Comparison of ENCODE assay signal across 25 mouse cellular contexts in the genomic region with DNA sequence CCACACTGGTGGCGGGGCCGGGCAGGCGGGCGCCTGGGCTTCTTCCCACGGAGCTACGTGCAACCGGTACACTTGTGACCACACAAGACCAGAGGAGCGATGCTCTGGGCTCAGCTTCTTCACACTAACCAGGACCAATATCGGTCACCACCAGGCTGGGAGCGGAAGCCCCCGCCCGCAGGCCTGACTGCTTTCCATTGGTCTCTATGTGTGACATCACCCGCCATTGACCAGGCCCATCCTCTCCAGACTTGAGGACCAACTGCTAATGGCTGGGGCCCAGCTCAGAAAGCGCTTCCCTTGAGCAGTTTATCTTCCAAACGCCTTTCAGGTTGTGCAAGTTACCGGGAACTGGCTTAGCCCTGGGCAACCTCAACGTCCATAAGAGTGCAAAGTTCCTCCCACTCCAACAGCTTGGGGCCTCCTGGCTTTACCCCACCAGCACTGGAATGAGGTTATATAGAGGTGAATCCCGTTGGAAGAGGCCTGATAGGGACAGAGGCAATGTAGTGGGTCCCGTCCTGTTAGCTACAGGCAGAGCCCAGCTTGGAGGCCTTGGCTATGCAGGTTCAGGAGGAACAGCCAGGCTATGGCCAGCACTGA. TPM values are rescaled to one million over a fixed set of nuclear protein-coding genes. Genes with fewer than 3 reads are reported as not detected.
DNase-seq lines count a peak whose midpoint lies in the region; ATAC-seq and TF ChIP-seq lines count a peak whose summit lies in the region.
"Had no signal": no experiment of that assay in that cellular context is flagged by ENCODE, and none has a peak within 500 bp of the region (broad histone marks: within the 10 kb centered on the region; RNA-seq: fewer than 3 reads in every experiment).

No protein-coding gene starts in this region.

- dilution Hi-C loops in CH12.LX (cut with MboI; ENCODE audit: extremely low pct_ligation_motif_present, extremely low pct_unique_long_range_greater_than_20kb, low sequenced_read_pairs), result no loop called here

- no peak for TF ChIP-seq RAD21 in CH12.LX (IDR thresholded peaks at IDR 0.05; ENCODE audit: low read depth, low read length)

- no peak overlapping the region for H3K4me2 ChIP-seq in CH12.LX (ENCODE audit: insufficient read depth, low read depth, poor library complexity, severe bottlenecking)
- peak overlapping the region; percentile 19; the same call in 1 of the 2 replicates for H3K4me2 ChIP-seq in intestine, embryonic 16.5 days (ENCODE audit: low read depth, low read length)
- no peak overlapping the region for H3K4me2 ChIP-seq in forebrain, embryonic 14.5 days (ENCODE audit: low read length)
- H3K4me2 ChIP-seq: forebrain, embryonic 12.5 days; hindbrain, embryonic 14.5 days; liver, embryonic 12.5 days had no signal

- WGBS in heart, embryonic 10.5 days, result 39% methylated on average over 19 of the region's 19 CpGs
- 47% methylated on average over 19 of the region's 19 CpGs for WGBS in intestine, embryonic 16.5 days
- 74% methylated on average over 19 of the region's 19 CpGs for WGBS in forebrain, embryonic 14.5 days

- no peak for TF ChIP-seq EP300 in CH12.LX (IDR thresholded peaks at IDR 0.05; ENCODE audit: low read length)

- H3K9ac ChIP-seq in CH12.LX (ENCODE audit: insufficient read depth, low read depth), result no peak overlapping the region
- peak overlapping the region; percentile 47 for H3K9ac ChIP-seq in intestine, embryonic 16.5 days (ENCODE audit: low read depth, low read length)
- H3K9ac ChIP-seq in forebrain, embryonic 14.5 days (ENCODE audit: low read length), result no peak overlapping the region
- H3K9ac ChIP-seq: forebrain, embryonic 12.5 days; hindbrain, embryonic 14.5 days; liver, embryonic 12.5 days had no signal

- TF ChIP-seq CTCF in CH12.LX (conservative IDR thresholded peaks at IDR 0.05 in 1 of 2, IDR thresholded peaks at IDR 0.05 in 1 of 2; ENCODE audit: low read depth in 2 of 2, low read length in 2 of 2), result no peak

- in situ Hi-C loops in CH12.LX (cut with MboI; ENCODE audit: low pct_ligation_motif_present, low pct_unique_long_range_greater_than_20kb, low sequenced_read_pairs), result no loop called here

- peak; percentile 66 for ATAC-seq in intestine, embryonic 16.5 days
- no peak for ATAC-seq in forebrain, embryonic 14.5 days
- ATAC-seq: activated CD4-positive, CD25-positive, alpha-beta regulatory T cell, adult 4 months; liver, embryonic 12.5 days; midbrain, embryonic 16.5 days had no signal

- TF ChIP-seq POLR2A in CH12.LX (IDR thresholded peaks at IDR 0.05; ENCODE audit: low read depth, low read length), result no peak

- no peaks in the 10 kb centered on the region for H3K36me3 ChIP-seq in heart, embryonic 10.5 days
- H3K36me3 ChIP-seq in CH12.LX (replicated peaks in 1 of 2; ENCODE audit: control insufficient read depth in 1 of 2, insufficient read depth in 1 of 2, low read length in 1 of 2), result peaks cover 67 to 73% of the 10 kb centered on the region in 2 experiments
- H3K36me3 ChIP-seq in intestine, embryonic 16.5 days (ENCODE audit: control insufficient read depth, insufficient read depth, low read length), result no peaks in the 10 kb centered on the region
- H3K36me3 ChIP-seq in forebrain, embryonic 14.5 days (ENCODE audit: control insufficient read depth, insufficient read depth, low read length), result no peaks in the 10 kb centered on the region
- H3K36me3 ChIP-seq: embryonic facial prominence, embryonic 10.5 days; forebrain, embryonic 12.5 days; liver, embryonic 12.5 days had no signal

- peaks cover 15% of the 10 kb centered on the region for H3K79me2 ChIP-seq in CH12.LX (replicated peaks; ENCODE audit: control insufficient read depth, extremely low read depth, insufficient read depth, poor library complexity, severe bottlenecking)

- H3K4me3 ChIP-seq in heart, embryonic 10.5 days, result peak overlapping the region; percentile 4; the same call in 1 of the 2 replicates
- H3K4me3 ChIP-seq in CH12.LX (replicated peaks in 1 of 3; ENCODE audit: low read depth in 2 of 3, low read length in 2 of 3, poor library complexity in 1 of 3), result no peak overlapping the region
- peak overlapping the region; percentile 0; the same call in 1 of the 2 replicates for H3K4me3 ChIP-seq in intestine, embryonic 16.5 days (ENCODE audit: low read length)
- no peak overlapping the region for H3K4me3 ChIP-seq in forebrain, embryonic 14.5 days (ENCODE audit: low read depth, low read length)
- H3K4me3 ChIP-seq: embryonic facial prominence, embryonic 10.5 days; forebrain, embryonic 12.5 days; left cerebral cortex, adult 2 months; liver, embryonic 12.5 days had no signal

- H3K4me1 ChIP-seq in heart, embryonic 10.5 days, result peaks cover 43% of the 10 kb centered on the region
- H3K4me1 ChIP-seq in CH12.LX (ENCODE audit: control insufficient read depth in 1 of 2, insufficient read depth in 2 of 2), result peaks cover 61 to 99% of the 10 kb centered on the region in 2 experiments
- H3K4me1 ChIP-seq in intestine, embryonic 16.5 days (ENCODE audit: control insufficient read depth, insufficient read depth, low read length), result peaks cover 52% of the 10 kb centered on the region
- H3K4me1 ChIP-seq in forebrain, embryonic 14.5 days (ENCODE audit: control insufficient read depth, insufficient read depth, low read length), result no peaks in the 10 kb centered on the region

- peaks cover 62% of the 10 kb centered on the region for H3K27me3 ChIP-seq in heart, embryonic 10.5 days (ENCODE audit: insufficient read depth, poor library complexity, severe bottlenecking)
- no peaks in the 10 kb centered on the region for H3K27me3 ChIP-seq in CH12.LX (replicated peaks)
- H3K27me3 ChIP-seq in intestine, embryonic 16.5 days (replicated peaks; ENCODE audit: control insufficient read depth, insufficient read depth, low read length), result no peaks in the 10 kb centered on the region
- no peaks in the 10 kb centered on the region for H3K27me3 ChIP-seq in forebrain, embryonic 14.5 days (replicated peaks; ENCODE audit: control insufficient read depth, insufficient read depth, low read length)

- DNase-seq in heart, embryonic 10.5 days (ENCODE audit: low spot score), result no peak
- no peak for DNase-seq in heart, adult 8-10 months (ENCODE audit: low spot score)
- DNase-seq in CH12.LX (ENCODE audit: extremely low read depth), result no peak
- DNase-seq in R1 (ENCODE audit: low read depth, low spot score), result peak; percentile 31
- no peak for DNase-seq in right cerebral cortex, postnatal 10 days (ENCODE audit: low spot score in 2 of 2)
- no peak for DNase-seq in frontal cortex, postnatal 10 days (ENCODE audit: low spot score in 2 of 2)
- DNase-seq in forebrain, embryonic 14.5 days (ENCODE audit: low spot score), result no peak
- DNase-seq: adrenal gland, postnatal 10 days; cerebellum, postnatal 14 days; gastrocnemius, postnatal 25 days; heart, postnatal 10 days; kidney, adult 9 months; kidney, postnatal 36 days; lung, adult 2 months; lung, postnatal 4 days; retina, postnatal 1 day; thymus, adult 18-20 months had no signal

- peak overlapping the region; percentile 32; the same call in 1 of the 2 replicates for H3K27ac ChIP-seq in heart, embryonic 10.5 days
- peak overlapping the region; percentile 38 for H3K27ac ChIP-seq in CH12.LX (ENCODE audit: insufficient read depth, low read depth)
- H3K27ac ChIP-seq in intestine, embryonic 16.5 days (ENCODE audit: low read length), result peak overlapping the region; percentile 79
- H3K27ac ChIP-seq in forebrain, embryonic 14.5 days (ENCODE audit: low read depth, low read length), result no peak overlapping the region
- H3K27ac ChIP-seq: embryonic facial prominence, embryonic 10.5 days; forebrain, embryonic 12.5 days; hindbrain, embryonic 14.5 days; left cerebral cortex, adult 2 months; liver, embryonic 12.5 days had no signal

- H3K9me3 ChIP-seq in heart, embryonic 10.5 days, result no peaks in the 10 kb centered on the region
- no peaks in the 10 kb centered on the region for H3K9me3 ChIP-seq in CH12.LX (replicated peaks; ENCODE audit: low read length)
- no peaks in the 10 kb centered on the region for H3K9me3 ChIP-seq in intestine, embryonic 16.5 days (ENCODE audit: control insufficient read depth, low read length)
- no peaks in the 10 kb centered on the region for H3K9me3 ChIP-seq in forebrain, embryonic 14.5 days (replicated peaks; ENCODE audit: control insufficient read depth, low read length)
- H3K9me3 ChIP-seq: embryonic facial prominence, embryonic 10.5 days; forebrain, embryonic 12.5 days; liver, embryonic 12.5 days had no signal

TF ChIP-seq in CH12.LX, 34 proteins besides CTCF, POLR2A, EP300 and RAD21:
- no peak for TF ChIP-seq SIN3A (IDR thresholded peaks at IDR 0.05; ENCODE audit: low read length)
- 0 out of 2 replicates have a peak, but pooled peaks have one; percentile 19 for TF ChIP-seq POLR2AphosphoS2 (IDR thresholded peaks at IDR 0.05; ENCODE audit: low read depth, low read length)
- no peak for TF ChIP-seq ZMIZ1 (IDR thresholded peaks at IDR 0.05; ENCODE audit: low read depth, low read length)
- TF ChIP-seq HCFC1 (IDR thresholded peaks at IDR 0.05; ENCODE audit: low read depth, low read length), result no peak

RNA-seq across cellular contexts. Expression of a gene that starts 12.0 kb away (rescaled TPM):
- polyA plus RNA-seq in heart, embryonic 10.5 days (2016; fragmentation: Nextera tagmentation; extraction: Ambion mirVana), result 3.2 and 3.3 TPM in 2 replicates
- total RNA-seq in heart, adult 8-10 months (2022), result under 1 TPM; 0.19 to 0.41 (median 0.28) TPM
- total RNA-seq in CH12.LX (2012; rRNA removed) (50.4 and 63.7 TPM in 2 replicates), CH12.LX (2014; rRNA removed) (17.2 and 19.2 TPM in 2 replicates)
- polyA plus RNA-seq in CH12.LX (2012; ENCODE audit: insufficient read length, low read depth), result 17.8 and 19.1 TPM in 2 replicates
- 9.6 and 12.9 TPM in 2 replicates for polyA plus RNA-seq in intestine, embryonic 16.5 days (2015; fragmentation: Nextera tagmentation; extraction: Ambion mirVana)
- 0.19 and 0.25 TPM in 2 replicates for polyA plus RNA-seq in forebrain, embryonic 14.5 days (2014; fragmentation: Nextera tagmentation; extraction: Ambion mirVana)

RNA-seq across cellular contexts. Expression of a gene that starts 18.8 kb away (rescaled TPM):
- 10.2 and 11.8 TPM in 2 replicates for polyA plus RNA-seq in heart, embryonic 10.5 days (2016; fragmentation: Nextera tagmentation; extraction: Ambion mirVana)
- 10 to 100 TPM in 3 of 4 experiments, 1 to 10 TPM in 1; 8.5 to 12.2 (median 11.5) TPM for total RNA-seq in heart, adult 8-10 months (2022)
- total RNA-seq in CH12.LX (2012; rRNA removed), result 379 and 412 TPM in 2 replicates
- total RNA-seq in CH12.LX (2014; rRNA removed), result 264 and 274 TPM in 2 replicates
- 280 and 294 TPM in 2 replicates for polyA plus RNA-seq in CH12.LX (2012; ENCODE audit: insufficient read length, low read depth)
- 7.2 and 8.6 TPM in 2 replicates for polyA plus RNA-seq in intestine, embryonic 16.5 days (2015; fragmentation: Nextera tagmentation; extraction: Ambion mirVana)
- polyA plus RNA-seq in forebrain, embryonic 14.5 days (2014; fragmentation: Nextera tagmentation; extraction: Ambion mirVana), result 5.6 and 7.7 TPM in 2 replicates

RNA-seq across cellular contexts. Expression of a gene that starts 48.7 kb away (rescaled TPM):
- 0.07 TPM in 1 of 2 replicates, not detected in the other for polyA plus RNA-seq in heart, embryonic 10.5 days (2016; fragmentation: Nextera tagmentation; extraction: Ambion mirVana)
- total RNA-seq in heart, adult 8-10 months (2022), result not detected
- total RNA-seq in CH12.LX (2012; rRNA removed) (0.55 and 1.4 TPM in 2 replicates), CH12.LX (2014; rRNA removed) (0.61 and 0.70 TPM in 2 replicates)
- 1.3 and 1.6 TPM in 2 replicates for polyA plus RNA-seq in CH12.LX (2012; ENCODE audit: insufficient read length, low read depth)
- polyA plus RNA-seq in intestine, embryonic 16.5 days (2015; fragmentation: Nextera tagmentation; extraction: Ambion mirVana), result 0.07 and 0.11 TPM in 2 replicates
- polyA plus RNA-seq in forebrain, embryonic 14.5 days (2014; fragmentation: Nextera tagmentation; extraction: Ambion mirVana), result not detected in 2 replicates
- total RNA-seq: gastrocnemius, postnatal 25 days; heart, postnatal 10 days; left cerebral cortex, adult 2 months had no signal
- polyA plus RNA-seq: activated CD4-positive, CD25-positive, alpha-beta regulatory T cell, adult 4 months; embryonic facial prominence, embryonic 10.5 days; forebrain, embryonic 12.5 days; hindbrain, embryonic 14.5 days; liver, embryonic 12.5 days; lung, adult 2 months; midbrain, embryonic 16.5 days had no signal

Comparison
In these comparisons a context has a peak if more than half of its experiments do, and no peak if none do; other contexts are left out.
1. H3K4me3 ChIP-seq: peak in heart, embryonic 10.5 days (single experiment) and intestine, embryonic 16.5 days (single experiment); none in CH12.LX (0 of 3) and forebrain, embryonic 14.5 days (single experiment).
2. RNA of a gene that starts 18.8 kb away (polyA plus RNA-seq): 280 to 294 TPM in CH12.LX; 10.2 to 11.8 TPM in heart, embryonic 10.5 days, 7.2 to 8.6 TPM in intestine, embryonic 16.5 days and 5.6 to 7.7 TPM in forebrain, embryonic 14.5 days; every median in the first group is over 10 times any median in the second.